Mouse (Mus musculus) thymus, adult 2 months (tissue): ENCODE results near the gene Gm37240.

Experiments used
- CTCF ChIP-seq: fragments of 200-500 bp; IDR thresholded peaks from 2 replicates; pipeline ENCODE4 v1.5.1; 2012; ENCODE audit warnings: mild to moderate bottlenecking, control low read depth, low read length, moderate library complexity, borderline replicate concordance; ENCODE audit not compliant: control insufficient read depth, poor library complexity, insufficient read depth; ENCODE audit errors: extremely low read depth
- POLR2A ChIP-seq: fragments of 200-500 bp; IDR thresholded peaks from 2 replicates; pipeline ENCODE4 v1.6.1; 2012; ENCODE audit warnings: mild to moderate bottlenecking, low read length, control low read depth, moderate library complexity; ENCODE audit not compliant: control insufficient read depth, poor library complexity, insufficient read depth; ENCODE audit errors: extremely low read depth

GRCm38 (mm10) chr3:85172532-85172931 is 714.8 kb downstream of the Gm37240 start:
- no peak for TF ChIP-seq POLR2A
- TF ChIP-seq CTCF: no peak
